Mouse (Mus musculus) A20 (cell line): ENCODE data around the gene Cltb.
A peak's percentile ranks its signal among the peaks of the same experiment; 100 is the strongest.

Experiments used
- DNase-seq: peaks from one replicate; pipeline ENCODE4 v3.0.0-alpha.2; 2011; ENCODE audit warnings: low read depth, low spot score

Cltb gene

GRCm38 (mm10) chr13:54564232-54565200 lies 46.6 kb downstream of the Cltb start:
- DNase-seq, result peak; percentile 50

- DNase-seq, result peak; percentile 79
Observed at GRCm38 (mm10) chr13:54562562-54562961, 48.6 kb downstream of the Cltb start.

GRCm38 (mm10) chr13:54560608-54561007 lies 50.5 kb downstream of the Cltb start:
- no peak for DNase-seq

- DNase-seq, result no peak
Observed at GRCm38 (mm10) chr13:54559656-54560055, 51.5 kb downstream of the Cltb start.

- no peak for DNase-seq
Observed at GRCm38 (mm10) chr13:54557652-54558051, 53.5 kb downstream of the Cltb start.

GRCm38 (mm10) chr13:54556796-54557195 lies 54.3 kb downstream of the Cltb start:
- no peak for DNase-seq

- DNase-seq, result no peak
Observed at GRCm38 (mm10) chr13:54556176-54556575, 55.0 kb downstream of the Cltb start.

- no peak for DNase-seq
Observed at GRCm38 (mm10) chr13:54548036-54548435, 63.1 kb downstream of the Cltb start.
